Mouse (Mus musculus) right cerebral cortex, adult 18-20 months (tissue): ENCODE data around the gene Abhd8.

ENCODE experiments used
- DNase-seq: peaks from one replicate; pipeline ENCODE4 v3.0.0; 2022; ENCODE audit warnings: mixed read lengths

Gene Abhd8

GRCm38 (mm10) chr8:71463188-71464033 is at the start of gene Abhd8:
Abhd8 (minus strand) TSS chr8:71463655.
- DNase-seq, result peak; percentile 98

- DNase-seq, result no peak
Measured at GRCm38 (mm10) chr8:71511644-71512043, 48.2 kb upstream of the Abhd8 start, which contains the start of gene Plvap. Plvap (minus strand) TSS chr8:71511752.

- DNase-seq, result no peak
Measured at GRCm38 (mm10) chr8:71509316-71509715, 45.9 kb upstream of the Abhd8 start.

GRCm38 (mm10) chr8:71507589-71508104 is 44.2 kb upstream of the Abhd8 start:
- DNase-seq, result peak; percentile 92

- DNase-seq, result no peak
Measured at GRCm38 (mm10) chr8:71505979-71506378, 42.5 kb upstream of the Abhd8 start.

- DNase-seq, result no peak
Measured at GRCm38 (mm10) chr8:71505326-71505725, 41.9 kb upstream of the Abhd8 start.

GRCm38 (mm10) chr8:71504349-71504748 is 40.9 kb upstream of the Abhd8 start:
- no peak for DNase-seq

GRCm38 (mm10) chr8:71498816-71499690 is 35.6 kb upstream of the Abhd8 start:
- no peak for DNase-seq

GRCm38 (mm10) chr8:71497881-71498501 is 34.5 kb upstream of the Abhd8 start:
- DNase-seq, result no peak

- no peak for DNase-seq
Measured at GRCm38 (mm10) chr8:71497077-71497645, 33.7 kb upstream of the Abhd8 start.

GRCm38 (mm10) chr8:71496481-71496880 is 33.0 kb upstream of the Abhd8 start:
- DNase-seq, result no peak

GRCm38 (mm10) chr8:71495811-71496210 is 32.4 kb upstream of the Abhd8 start:
- DNase-seq, result no peak

- DNase-seq, result peak; percentile 78
Measured at GRCm38 (mm10) chr8:71495039-71495438, 31.6 kb upstream of the Abhd8 start.

GRCm38 (mm10) chr8:71488454-71488853 is 25.0 kb upstream of the Abhd8 start:
- DNase-seq, result peak; percentile 90

GRCm38 (mm10) chr8:71487691-71488445 is 24.4 kb upstream of the Abhd8 start, which contains the start of gene Gtpbp3:
Gtpbp3 (plus strand) TSS chr8:71488103.
- peak; percentile 87 for DNase-seq

- DNase-seq, result no peak
Measured at GRCm38 (mm10) chr8:71486136-71486529, 22.7 kb upstream of the Abhd8 start.

- peak; percentile 92 for DNase-seq
Measured at GRCm38 (mm10) chr8:71485142-71486135, 22.0 kb upstream of the Abhd8 start, which contains the start of gene Ano8. Ano8 (minus strand) TSS chr8:71485963.

GRCm38 (mm10) chr8:71484736-71485135 is 21.3 kb upstream of the Abhd8 start:
- DNase-seq, result no peak

- DNase-seq, result no peak
Measured at GRCm38 (mm10) chr8:71483932-71484331, 20.5 kb upstream of the Abhd8 start.

GRCm38 (mm10) chr8:71478943-71479342 is 15.5 kb upstream of the Abhd8 start:
- DNase-seq, result no peak
